Mouse (Mus musculus) cerebellum, postnatal 4 days (tissue): Measurements from ENCODE around the gene Cacna2d4.
A peak's percentile ranks its signal among the peaks of the same experiment; 100 is the strongest.

ENCODE experiments used
- DNase-seq, 2 experiments: peaks; one replicate each; pipeline ENCODE4 v3.0.0; 2022; ENCODE audit warnings: low spot score in 2 of 2, mixed read lengths in 1 of 2

Cacna2d4 gene

DNA sequence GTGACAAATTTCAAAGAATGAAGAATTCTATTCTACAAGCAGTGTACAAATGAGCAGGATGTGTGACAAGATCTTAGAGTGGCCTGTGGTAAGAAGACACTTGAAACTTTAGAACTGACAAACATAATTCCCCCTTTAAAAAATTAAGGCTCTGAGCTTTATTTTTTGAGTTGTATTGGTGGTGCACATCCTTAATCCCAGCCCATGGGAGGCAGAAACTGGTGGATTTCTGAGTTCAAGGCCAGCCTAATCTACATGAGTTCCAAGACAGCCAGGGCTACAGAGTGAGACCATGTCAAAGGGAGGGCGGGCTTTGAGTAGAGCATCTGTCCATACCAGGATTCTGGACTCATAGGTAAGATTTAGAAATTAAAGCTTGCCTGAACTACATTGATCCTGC, 150.5 kb downstream of the Cacna2d4 start:
- no peak for DNase-seq

DNA sequence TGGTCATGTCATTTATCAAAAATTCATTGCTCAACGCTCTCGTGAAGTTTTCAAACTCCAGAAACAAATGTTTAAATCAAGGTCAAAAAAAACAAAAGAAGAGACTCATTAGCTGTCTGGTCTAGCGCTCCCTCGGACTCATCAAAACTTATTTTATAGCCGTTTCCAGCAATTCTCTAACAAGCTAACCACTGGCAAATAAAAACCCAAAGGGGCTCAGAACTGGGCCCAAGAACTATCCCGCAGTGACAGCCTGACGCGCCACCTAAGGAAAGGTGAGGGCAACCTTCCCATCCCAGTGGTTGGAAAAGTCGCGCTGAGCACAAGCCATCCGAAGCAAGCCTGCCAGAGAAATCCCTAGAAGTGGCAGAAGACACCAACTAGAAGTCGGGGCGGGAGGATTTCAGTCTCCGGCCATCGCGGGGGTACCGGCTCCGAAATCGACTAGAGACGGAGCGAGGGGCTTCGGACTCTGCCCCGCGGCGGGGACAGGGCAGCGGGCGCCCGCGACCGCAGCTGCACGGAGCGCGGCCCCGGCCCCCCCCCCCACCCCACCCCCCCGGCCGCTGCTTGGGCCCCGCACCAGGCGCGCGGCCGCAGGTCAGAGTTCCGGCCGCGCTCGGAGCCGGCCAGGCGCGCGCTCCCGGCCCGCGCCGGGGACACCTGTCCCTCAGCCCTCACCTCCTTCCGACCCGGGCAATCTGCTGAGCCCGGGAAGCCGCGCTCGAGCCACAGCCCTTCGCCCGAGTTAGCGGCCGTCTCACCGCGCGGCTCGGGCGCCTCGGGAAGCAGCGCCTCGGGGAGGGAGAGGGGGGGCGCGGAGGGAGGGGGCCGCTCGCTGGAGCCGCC, 151.7 kb downstream of the Cacna2d4 start:
- DNase-seq, result peak in 1 of 2 experiments; percentile 34

DNA sequence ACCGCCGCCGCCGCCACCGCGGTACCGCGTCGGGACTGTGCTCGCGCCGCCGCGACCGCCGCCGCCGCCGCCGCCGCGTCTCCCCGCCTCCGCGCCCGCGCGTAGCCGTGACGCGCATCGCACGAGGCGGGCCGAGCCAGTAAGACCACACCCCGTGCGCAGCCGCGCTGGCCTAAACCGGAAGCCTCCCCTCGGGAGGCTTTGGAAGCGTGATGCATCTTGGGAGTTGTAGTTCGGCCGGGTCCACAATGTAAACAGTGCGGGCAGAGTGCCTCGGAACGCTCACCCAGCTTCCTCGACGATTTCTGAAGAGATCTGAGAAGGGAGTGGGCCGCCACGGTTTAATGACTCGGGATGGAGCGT, 152.3 kb downstream of the Cacna2d4 start:
- DNase-seq, result peak; percentile 89 to 92

DNA sequence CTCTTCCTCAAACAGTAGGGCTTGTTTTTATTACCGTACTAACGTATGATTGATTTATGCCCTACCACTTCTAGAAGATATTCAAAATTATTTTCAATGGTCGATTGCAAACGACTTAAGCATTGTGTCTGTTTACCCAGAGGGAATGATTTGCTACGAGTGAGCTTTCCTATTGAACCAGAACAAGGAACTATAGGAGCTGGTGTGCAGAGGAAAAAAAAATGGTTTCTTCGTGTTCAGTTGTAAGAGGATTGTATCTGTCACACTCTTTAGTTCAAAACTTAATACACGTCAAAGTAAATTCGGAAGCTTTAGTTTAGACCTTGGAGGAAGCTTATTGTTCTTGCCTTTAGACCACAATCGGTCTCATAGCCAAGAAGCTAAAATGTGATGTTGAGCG, 152.8 kb downstream of the Cacna2d4 start:
- no peak for DNase-seq

DNA sequence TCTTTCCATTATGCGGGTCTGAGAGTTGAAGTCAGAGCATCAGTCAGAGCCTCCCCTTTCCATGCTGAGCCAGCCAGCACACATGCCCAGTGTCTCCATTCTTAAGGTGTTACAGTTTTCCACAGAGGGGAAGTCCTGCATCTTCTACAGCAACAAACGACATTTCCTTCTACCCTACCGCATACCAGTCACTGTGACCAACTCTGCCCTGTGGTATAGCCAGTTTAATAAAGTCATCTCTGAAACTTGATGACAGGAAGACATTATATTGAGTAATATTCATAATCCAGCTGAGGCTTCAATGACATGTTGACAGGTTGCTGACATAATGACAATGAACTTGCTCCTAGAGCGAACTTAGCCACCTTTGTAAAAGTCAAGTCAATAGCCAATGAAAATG, 154.4 kb downstream of the Cacna2d4 start:
- DNase-seq, result no peak

DNA sequence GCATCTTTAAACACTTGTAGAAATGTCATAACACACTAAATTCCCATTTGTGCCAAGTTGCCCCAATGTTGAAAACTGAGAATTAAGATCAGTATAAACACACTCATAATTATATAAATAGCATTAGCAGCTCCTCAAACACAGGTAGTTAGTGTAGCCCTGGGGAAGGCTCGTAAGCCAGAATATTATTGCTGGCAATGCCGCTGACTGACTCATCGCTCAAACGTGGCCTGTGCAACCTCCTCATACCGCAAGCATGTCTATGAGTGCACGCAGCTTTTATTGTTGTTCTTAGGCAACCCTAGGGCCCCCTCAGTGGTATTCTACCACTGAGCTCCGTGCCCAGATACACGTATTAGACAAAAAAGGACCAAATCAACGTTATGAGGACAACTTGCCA, 156.5 kb downstream of the Cacna2d4 start:
- no peak for DNase-seq

DNA sequence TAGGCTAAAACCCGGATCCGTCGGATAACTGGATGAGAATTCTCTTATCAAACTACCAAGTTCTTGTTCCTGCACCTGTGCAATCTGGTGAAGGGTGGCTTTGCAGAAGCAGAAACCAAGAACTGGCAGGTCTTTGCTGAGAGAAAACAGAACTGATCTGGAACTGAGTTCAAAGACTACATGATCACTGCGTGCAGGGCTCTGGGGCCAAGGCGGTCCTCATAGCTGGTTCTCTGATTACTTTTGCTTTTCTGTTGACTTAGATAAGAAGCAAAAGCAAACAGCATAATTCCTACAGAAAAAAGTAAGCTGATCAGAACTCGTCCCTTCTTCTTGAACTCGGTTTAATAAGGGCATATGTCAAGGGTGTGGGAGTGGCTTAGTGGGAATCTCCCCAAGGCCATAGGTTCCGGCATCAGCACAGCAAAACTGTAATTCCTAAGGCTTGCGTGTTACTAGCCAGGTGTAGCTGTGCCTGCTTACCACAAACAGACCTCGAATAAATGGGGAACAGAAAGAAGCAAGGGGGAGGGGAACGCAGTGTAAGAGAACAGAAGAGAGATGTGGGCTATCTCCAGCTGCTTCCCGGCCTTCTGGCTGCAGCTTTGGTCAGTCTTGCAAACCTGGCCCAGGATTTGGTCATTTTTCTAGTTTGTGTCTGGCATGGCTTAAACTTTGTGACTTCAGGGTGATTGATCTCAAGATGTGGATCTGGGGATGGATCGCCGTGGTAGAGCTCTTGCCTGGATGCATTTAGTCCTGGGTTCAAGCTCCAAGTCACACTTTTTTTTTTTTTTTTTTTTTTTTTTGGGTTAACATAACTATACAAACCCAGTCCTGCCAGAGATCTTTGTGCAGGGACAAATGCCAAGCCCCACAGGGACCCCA, 159.3 kb downstream of the Cacna2d4 start:
- no peak for DNase-seq

DNA sequence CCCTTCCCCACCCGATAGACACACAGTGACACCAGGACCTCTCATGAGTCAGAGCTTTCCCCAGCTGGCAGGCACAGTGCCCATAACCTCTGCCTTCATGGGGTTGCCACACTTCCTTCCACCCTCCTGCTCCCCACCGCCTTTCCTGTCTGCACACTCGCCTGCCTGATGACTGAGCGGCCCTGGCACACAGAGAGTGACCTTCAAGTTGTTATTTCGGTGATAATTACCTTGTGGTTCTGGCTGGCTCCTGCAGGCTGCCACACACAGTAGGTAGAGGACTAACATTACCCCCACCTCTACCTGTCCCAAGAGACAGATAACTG, 159.9 kb downstream of the Cacna2d4 start:
- no peak for DNase-seq

DNA sequence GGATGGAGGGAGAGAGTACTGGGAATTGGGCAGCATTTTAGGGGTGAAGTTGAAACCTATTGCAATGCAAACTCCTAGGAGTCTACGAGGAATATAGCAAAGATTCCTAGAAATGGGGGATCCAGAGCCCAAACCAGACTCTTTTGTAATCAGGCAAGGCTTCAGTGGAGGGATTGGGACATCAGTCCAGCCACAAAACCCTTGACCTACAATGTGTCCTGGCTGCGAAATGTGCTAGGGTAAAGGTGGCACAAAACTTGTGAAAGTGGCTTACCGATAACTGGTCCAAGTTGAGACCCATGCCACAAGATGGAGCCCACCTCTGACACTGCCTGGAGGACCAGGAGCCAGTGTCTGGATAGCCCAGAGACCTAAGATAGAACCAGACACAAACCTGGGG, 163.0 kb downstream of the Cacna2d4 start:
- no peak for DNase-seq

DNA sequence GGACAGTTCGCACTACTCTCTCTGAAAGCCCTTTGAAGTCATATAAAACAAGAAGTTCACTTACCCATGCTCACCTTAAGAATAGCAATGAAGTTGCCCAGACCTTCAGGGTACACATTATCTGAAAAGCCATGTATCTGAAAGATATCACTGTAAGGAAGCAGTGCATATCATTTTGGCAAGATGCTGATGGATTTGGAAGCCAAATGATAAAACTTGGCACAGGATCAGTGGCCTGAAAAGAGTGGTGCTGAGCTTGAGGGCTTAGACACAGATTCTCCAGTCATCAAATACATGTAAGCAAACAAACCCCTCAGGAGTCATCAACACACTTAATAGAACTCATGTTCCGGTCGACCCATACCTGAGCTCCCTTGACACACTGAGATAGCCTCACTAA, 164.3 kb downstream of the Cacna2d4 start:
- no peak for DNase-seq

DNA sequence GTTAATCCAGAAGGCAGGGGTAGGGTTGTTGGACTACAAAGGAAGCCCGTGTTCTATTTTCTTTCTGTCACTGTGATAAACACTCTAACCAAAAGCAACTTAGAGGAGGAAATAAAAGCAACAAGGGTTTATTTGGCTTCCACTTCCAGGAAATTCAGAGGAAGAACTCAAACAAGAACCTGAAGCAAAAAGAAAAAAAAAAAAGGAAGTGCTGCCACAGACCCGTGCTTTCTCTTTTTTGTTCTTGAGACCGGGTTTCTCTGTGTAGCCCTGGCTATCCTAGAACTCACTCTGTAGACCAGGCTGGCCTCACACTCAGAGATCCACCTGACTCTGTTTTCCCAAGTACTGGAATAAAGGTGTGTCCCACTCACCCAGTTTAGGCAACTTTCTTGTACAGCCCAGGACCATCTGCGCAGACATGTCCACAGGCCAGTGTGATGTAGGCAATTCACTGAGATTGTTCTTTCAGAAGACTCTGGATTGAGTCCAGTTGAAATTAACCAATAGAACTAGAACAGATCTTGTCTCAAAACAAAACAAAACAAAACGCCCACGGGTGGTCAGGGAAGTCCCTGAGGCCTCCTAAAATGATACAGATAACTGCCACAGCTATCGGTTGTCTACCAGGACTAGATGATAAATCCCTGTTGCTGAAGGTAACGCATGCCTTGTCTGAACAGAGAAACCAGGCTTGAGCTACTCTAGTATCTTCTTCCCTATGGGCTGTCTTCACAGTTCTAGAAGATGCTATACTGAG, 165.4 kb downstream of the Cacna2d4 start:
- DNase-seq, result no peak
